Mouse (Mus musculus) midbrain, embryonic 13.5 days (tissue): Measurements from ENCODE around the gene Smox. TPM values are rescaled to one million over a fixed set of nuclear protein-coding genes. Genes with fewer than 3 reads are reported as not detected.
"Not testable (repeated sequence)": the region's sequence is repeated elsewhere in the genome, so short reads cannot be mapped to it uniquely, and the experiment has no call there.

Experiments used
- ATAC-seq: fragments of 200-750 bp; cut with Nextera tagmentation; 2 replicates; pipeline ENCODE4 v1.8.0; 2017; ENCODE audit warnings: mild to moderate bottlenecking, moderate TSS enrichment, moderate library complexity
- H3K27ac ChIP-seq: fragments of 300-500 bp; sonication (generic); 2 replicates; pipeline ENCODE4 v1.5.1; 2015; ENCODE audit warnings: inconsistent platforms, mild to moderate bottlenecking, moderate library complexity
- H3K27me3 ChIP-seq: fragments of 300-500 bp; sonication (generic); 2 replicates; pipeline ENCODE4 v1.6.1; 2015; ENCODE audit warnings: mild to moderate bottlenecking, inconsistent platforms
- H3K36me3 ChIP-seq: fragments of 300-500 bp; sonication (generic); 2 replicates; pipeline ENCODE4 v1.6.1; 2015; ENCODE audit warnings: mild to moderate bottlenecking, inconsistent platforms
- H3K4me1 ChIP-seq: fragments of 300-500 bp; sonication (generic); replicated peaks from 2 replicates; pipeline ENCODE4 v1.6.1; 2015; ENCODE audit warnings: inconsistent platforms
- H3K4me2 ChIP-seq: fragments of 300-500 bp; sonication (generic); replicated peaks from 2 replicates; pipeline ENCODE4 v1.6.1; 2015; ENCODE audit warnings: moderate library complexity, mild to moderate bottlenecking, inconsistent platforms
- H3K4me3 ChIP-seq: fragments of 300-500 bp; sonication (generic); replicated peaks from 2 replicates; pipeline ENCODE4 v1.5.1; 2015; ENCODE audit warnings: mild to moderate bottlenecking, inconsistent platforms
- H3K9ac ChIP-seq: fragments of 300-500 bp; sonication (generic); replicated peaks from 2 replicates; pipeline ENCODE4 v1.6.1; 2015; ENCODE audit warnings: mild to moderate bottlenecking, inconsistent platforms
- H3K9me3 ChIP-seq: fragments of 300-500 bp; sonication (generic); 2 replicates; pipeline ENCODE4 v1.6.1; 2016; ENCODE audit warnings: mild to moderate bottlenecking, inconsistent platforms
- WGBS: fragments of 180-500 bp; shearing (Covaris S2); methylation state at CpG from one replicate; pipeline ENCODE4 v1.1.7; 2015; 5-methylcytosine and 5-hydroxymethylcytosine counted together
- polyA plus RNA-seq: library from polyadenylated mRNA; unstranded; fragments of >200 nt; fragmentation: Nextera tagmentation; extraction: Ambion mirVana; gene quantifications from 2 replicates; pipeline ENCODE4 v1.2.1, GENCODE M21; 2015

The Smox gene
- polyA plus RNA-seq, 1 experiment from 2014 or later: 45.5 TPM

DNA sequence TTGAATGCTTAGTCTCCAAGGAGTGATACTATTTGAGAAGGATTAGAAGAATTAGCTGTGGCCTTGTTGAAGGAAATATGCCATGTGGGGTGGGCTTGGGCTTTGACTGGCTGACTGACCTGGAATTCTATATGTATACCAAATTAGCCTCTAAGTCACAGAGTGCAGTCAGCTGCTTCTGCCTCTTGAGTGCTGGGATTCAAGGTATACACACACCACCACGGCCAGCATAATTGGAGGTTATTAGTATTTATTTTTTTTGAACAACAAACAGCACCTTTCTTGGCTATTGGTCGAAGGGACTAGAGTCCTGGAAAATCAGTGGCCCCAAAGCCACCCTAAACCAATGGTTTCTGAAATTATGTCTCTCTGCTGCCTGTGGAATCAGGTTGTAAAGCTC lies 24.6 kb upstream of the Smox start:
- Histone ChIP-seq H3K27ac (no peak overlapping the region), H3K4me3 (no peak overlapping the region), H3K9me3 (peaks cover 5% of the 10 kb centered on the region; the same call in 1 of the 2 replicates), H3K4me2 (no peak overlapping the region), H3K4me1 (no peaks in the 10 kb centered on the region), H3K36me3 (no peaks in the 10 kb centered on the region), H3K27me3 (no peaks in the 10 kb centered on the region), H3K9ac (no peak overlapping the region)
- 88% methylated on average over 2 of the region's 2 CpGs for WGBS
- ATAC-seq: no peak

- no peaks in the 10 kb centered on the region for H3K9me3 ChIP-seq
- H3K4me2 ChIP-seq: no peak overlapping the region
- no peaks in the 10 kb centered on the region for H3K36me3 ChIP-seq
- no peak overlapping the region for H3K4me3 ChIP-seq
- no peaks in the 10 kb centered on the region for H3K27me3 ChIP-seq
- no peak for ATAC-seq
- WGBS: 60% methylated on average over 1 of the region's 1 CpGs
- H3K9ac ChIP-seq: no peak overlapping the region
- H3K27ac ChIP-seq: no peak overlapping the region
- H3K4me1 ChIP-seq: no peaks in the 10 kb centered on the region
Measured at GRCm38 (mm10) chr2:131469916-131470315, 21.4 kb upstream of the Smox start.

- Histone ChIP-seq H3K9ac (no peak overlapping the region), H3K4me1 (no peaks in the 10 kb centered on the region), H3K9me3 (no peaks in the 10 kb centered on the region), H3K27me3 (no peaks in the 10 kb centered on the region), H3K4me3 (no peak overlapping the region), H3K4me2 (no peak overlapping the region), H3K27ac (no peak overlapping the region), H3K36me3 (no peaks in the 10 kb centered on the region)
- WGBS: 87% methylated on average over 6 of the region's 6 CpGs
- no peak for ATAC-seq
Measured at GRCm38 (mm10) chr2:131473749-131474148, 17.5 kb upstream of the Smox start.

- H3K9me3 ChIP-seq, H3K36me3 ChIP-seq, ATAC-seq, H3K4me3 ChIP-seq, H3K9ac ChIP-seq, H3K27ac ChIP-seq, H3K27me3 ChIP-seq, H3K4me2 ChIP-seq, H3K4me1 ChIP-seq: not testable (repeated sequence)
- 91% methylated on average over 5 of the region's 5 CpGs for WGBS
Measured at GRCm38 (mm10) chr2:131477105-131477504, 14.2 kb upstream of the Smox start.

DNA sequence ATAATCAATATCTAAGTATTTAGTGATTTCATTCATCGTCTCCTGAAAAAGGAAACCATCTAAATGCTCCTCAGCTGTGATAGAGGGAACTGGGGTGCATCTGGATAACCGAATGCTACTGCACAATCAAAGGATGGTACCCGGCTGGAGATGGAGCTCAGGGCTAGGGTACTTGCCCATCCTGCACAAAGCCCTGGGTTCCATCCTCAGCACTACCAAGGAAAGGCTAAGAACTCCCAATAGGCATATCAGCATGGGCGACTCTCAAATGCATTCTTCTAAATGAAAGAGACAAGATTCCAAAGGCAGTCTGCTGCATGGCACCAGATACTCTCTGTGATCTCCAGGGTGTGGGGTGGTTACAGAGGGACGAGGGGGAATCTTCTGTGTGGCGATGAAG lies 13.4 kb upstream of the Smox start:
- Histone ChIP-seq H3K9ac (no peak overlapping the region), H3K27me3 (no peaks in the 10 kb centered on the region), H3K4me1 (no peaks in the 10 kb centered on the region), H3K36me3 (no peaks in the 10 kb centered on the region), H3K4me3 (no peak overlapping the region), H3K27ac (no peak overlapping the region), H3K4me2 (no peak overlapping the region), H3K9me3 (no peaks in the 10 kb centered on the region)
- WGBS: 94% methylated on average over 6 of the region's 6 CpGs
- no peak for ATAC-seq

- no peak overlapping the region for H3K27ac ChIP-seq
- H3K9me3 ChIP-seq: no peaks in the 10 kb centered on the region
- H3K36me3 ChIP-seq: no peaks in the 10 kb centered on the region
- ATAC-seq: no peak
- no peak overlapping the region for H3K9ac ChIP-seq
- WGBS: 89% methylated on average over 8 of the region's 8 CpGs
- H3K4me3 ChIP-seq: no peak overlapping the region
- H3K4me2 ChIP-seq: no peak overlapping the region
- no peaks in the 10 kb centered on the region for H3K4me1 ChIP-seq
- H3K27me3 ChIP-seq: no peaks in the 10 kb centered on the region
Measured at GRCm38 (mm10) chr2:131478349-131478748, 12.9 kb upstream of the Smox start.

DNA sequence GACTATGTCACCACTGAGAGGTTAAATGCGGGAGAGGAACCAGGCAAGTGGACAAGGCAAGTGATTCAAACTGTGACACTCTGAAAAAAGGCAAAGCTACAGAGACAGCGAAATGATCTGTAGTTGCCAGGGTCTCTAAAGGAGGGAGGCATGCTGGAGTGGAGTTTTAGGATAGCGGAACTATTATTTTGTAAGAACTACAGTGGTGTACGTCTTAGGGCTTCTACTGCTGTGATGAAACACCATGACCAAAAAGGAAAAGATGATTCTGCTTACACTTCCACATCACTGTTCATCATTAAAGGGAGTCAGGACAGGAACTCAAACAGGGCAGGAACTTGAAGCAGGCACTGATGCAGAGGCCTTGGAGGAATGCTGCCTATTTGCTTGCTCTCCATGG lies 12.4 kb upstream of the Smox start:
- no peaks in the 10 kb centered on the region for H3K4me1 ChIP-seq
- WGBS: 92% methylated on average over 4 of the region's 4 CpGs
- no peak overlapping the region for H3K4me3 ChIP-seq
- H3K4me2 ChIP-seq: no peak overlapping the region
- H3K27ac ChIP-seq: no peak overlapping the region
- H3K27me3 ChIP-seq: no peaks in the 10 kb centered on the region
- ATAC-seq: no peak
- H3K9ac ChIP-seq: no peak overlapping the region
- no peaks in the 10 kb centered on the region for H3K36me3 ChIP-seq
- no peaks in the 10 kb centered on the region for H3K9me3 ChIP-seq

GRCm38 (mm10) chr2:131481733-131482132 lies 9.6 kb upstream of the Smox start:
- 51% methylated on average over 1 of the region's 1 CpGs for WGBS
- Histone ChIP-seq H3K9me3 (no peaks in the 10 kb centered on the region), H3K27me3 (no peaks in the 10 kb centered on the region), H3K27ac (no peak overlapping the region), H3K9ac (no peak overlapping the region), H3K4me3 (no peak overlapping the region), H3K4me2 (no peak overlapping the region), H3K36me3 (no peaks in the 10 kb centered on the region), H3K4me1 (no peaks in the 10 kb centered on the region)
- ATAC-seq: no peak

DNA sequence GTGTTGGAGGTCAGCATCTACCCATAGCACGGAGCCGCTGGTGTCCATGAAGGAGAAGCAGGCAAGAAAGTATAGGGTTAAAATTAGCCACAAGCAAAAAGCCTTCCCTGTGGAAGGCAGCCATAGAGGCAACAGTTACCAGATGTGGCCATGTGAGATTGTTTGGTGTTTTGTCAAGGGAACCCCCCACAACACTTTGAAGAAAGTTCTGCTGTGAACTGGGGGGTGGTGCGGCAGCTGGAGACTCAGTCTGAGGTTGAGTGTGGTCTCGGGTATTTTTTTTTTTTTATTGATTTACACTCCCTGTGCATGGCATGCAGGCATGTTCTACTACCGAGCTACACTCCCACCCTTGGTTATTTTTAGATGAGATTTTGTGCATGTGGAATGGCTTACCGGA lies 8.8 kb upstream of the Smox start:
- Histone ChIP-seq H3K4me1 (no peaks in the 10 kb centered on the region), H3K4me2 (no peak overlapping the region), H3K9me3 (no peaks in the 10 kb centered on the region), H3K27ac (no peak overlapping the region), H3K36me3 (no peaks in the 10 kb centered on the region), H3K9ac (no peak overlapping the region), H3K27me3 (no peaks in the 10 kb centered on the region), H3K4me3 (no peak overlapping the region)
- 89% methylated on average over 6 of the region's 6 CpGs for WGBS
- ATAC-seq: no peak

GRCm38 (mm10) chr2:131483562-131483961 lies 7.7 kb upstream of the Smox start:
- H3K27ac ChIP-seq: no peak overlapping the region
- H3K9me3 ChIP-seq: no peaks in the 10 kb centered on the region
- no peaks in the 10 kb centered on the region for H3K36me3 ChIP-seq
- H3K9ac ChIP-seq: no peak overlapping the region
- H3K27me3 ChIP-seq: no peaks in the 10 kb centered on the region
- 77% methylated on average over 7 of the region's 7 CpGs for WGBS
- ATAC-seq: no peak
- H3K4me2 ChIP-seq: no peak overlapping the region
- no peaks in the 10 kb centered on the region for H3K4me1 ChIP-seq
- no peak overlapping the region for H3K4me3 ChIP-seq

DNA sequence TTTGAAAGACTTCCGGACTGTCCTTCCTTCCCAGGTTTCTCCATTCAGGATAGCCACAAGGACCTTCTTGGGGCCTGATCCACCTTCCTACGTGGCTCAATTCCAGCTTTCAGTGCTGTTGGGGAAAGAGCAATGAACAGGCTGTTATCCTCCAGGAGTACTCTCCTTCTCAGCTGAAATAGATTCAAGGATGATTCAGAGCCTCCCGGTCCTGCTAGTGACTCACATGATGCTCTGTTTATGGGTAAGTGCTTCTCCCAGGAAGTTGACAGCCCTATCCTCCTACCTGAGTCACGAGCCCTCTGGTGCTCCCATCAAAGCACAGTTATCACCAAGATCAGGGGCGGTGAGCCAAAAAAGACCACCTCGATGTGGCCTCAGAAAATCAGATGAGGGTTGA lies 7.1 kb upstream of the Smox start:
- no peak overlapping the region for H3K9ac ChIP-seq
- 90% methylated on average over 6 of the region's 6 CpGs for WGBS
- H3K4me1 ChIP-seq: no peaks in the 10 kb centered on the region

DNA sequence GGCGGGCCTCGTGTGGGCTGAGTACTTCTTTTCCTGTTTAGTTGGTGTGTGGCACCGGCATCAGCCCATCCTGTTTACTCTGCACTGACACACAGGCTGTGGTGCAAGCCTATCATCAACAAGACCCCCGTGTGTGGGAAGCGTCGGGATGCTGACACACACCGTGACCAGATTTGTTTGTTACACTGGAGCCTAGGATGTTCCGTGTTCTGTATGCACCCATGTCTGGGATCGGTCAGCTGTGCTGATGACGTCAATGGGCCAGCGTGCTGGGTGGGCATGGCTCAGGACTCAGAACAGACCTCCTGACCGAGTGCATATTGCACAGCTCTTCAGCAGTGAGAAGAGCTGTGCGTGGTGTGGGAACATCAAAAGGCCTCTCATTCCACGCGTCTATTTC lies 6.2 kb upstream of the Smox start:
- H3K4me2 ChIP-seq: no peak overlapping the region
- no peak overlapping the region for H3K4me3 ChIP-seq
- H3K9ac ChIP-seq: no peak overlapping the region
- no peaks in the 10 kb centered on the region for H3K27me3 ChIP-seq
- H3K36me3 ChIP-seq: no peaks in the 10 kb centered on the region
- H3K9me3 ChIP-seq: no peaks in the 10 kb centered on the region
- ATAC-seq: no peak
- no peaks in the 10 kb centered on the region for H3K4me1 ChIP-seq
- WGBS: 91% methylated on average over 15 of the region's 15 CpGs
- no peak overlapping the region for H3K27ac ChIP-seq

More for the DNA sequence above, 7.1 kb upstream of the Smox start:
- Histone ChIP-seq H3K4me3 (no peak overlapping the region), H3K9me3 (no peaks in the 10 kb centered on the region), H3K4me2 (no peak overlapping the region), H3K36me3 (no peaks in the 10 kb centered on the region), H3K27me3 (no peaks in the 10 kb centered on the region), H3K27ac (no peak overlapping the region)
- no peak for ATAC-seq

DNA sequence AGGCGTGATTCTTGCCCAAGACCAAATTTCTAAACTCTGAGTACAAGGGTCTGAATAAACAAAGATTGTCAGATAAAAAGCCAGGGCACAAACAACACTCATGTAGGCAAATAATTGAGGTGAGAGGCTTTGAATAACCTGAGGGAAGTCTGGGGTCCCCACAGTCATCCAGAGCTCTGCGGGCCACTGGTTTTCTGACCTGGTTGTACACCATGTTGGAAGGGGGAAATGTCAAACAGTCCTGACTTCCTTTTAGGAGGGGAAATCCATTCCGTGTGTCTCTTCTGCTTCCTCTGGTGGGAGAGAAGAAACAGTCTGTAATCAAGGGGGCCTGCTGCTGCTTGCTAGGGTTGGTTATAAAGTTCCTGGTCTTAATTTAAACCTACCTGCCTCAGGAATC lies 5.2 kb upstream of the Smox start:
- Histone ChIP-seq H3K27me3 (no peaks in the 10 kb centered on the region), H3K9ac (no peak overlapping the region), H3K4me3 (no peak overlapping the region), H3K27ac (no peak overlapping the region), H3K4me2 (no peak overlapping the region), H3K9me3 (no peaks in the 10 kb centered on the region), H3K4me1 (no peaks in the 10 kb centered on the region), H3K36me3 (no peaks in the 10 kb centered on the region)
- ATAC-seq: no peak
- WGBS: 87% methylated on average over 3 of the region's 3 CpGs
